Mouse (Mus musculus) G1E (cell line): ENCODE measurements at regions not wholly inside any gene's neighbourhood (a gene's known extent, or its start where the extent isn't known, plus 50 kb on each side); places are given as distances from the start of the nearest gene placed in this dataset.
"Not testable (repeated sequence)": the region's sequence is repeated elsewhere in the genome, so short reads cannot be mapped to it uniquely, and the experiment has no call there.

ENCODE experiments used
- CTCF ChIP-seq: IDR thresholded peaks from 2 replicates; pipeline ENCODE4 v1.5.1; 2012; ENCODE audit warnings: low read depth, low read length, inconsistent platforms, mixed read lengths
- GATA1 ChIP-seq: IDR thresholded peaks from 2 replicates; pipeline ENCODE4 v1.6.1; 2012; ENCODE audit warnings: borderline replicate concordance, low read length, inconsistent platforms, mixed read lengths
- POLR2AphosphoS5 ChIP-seq: IDR thresholded peaks from 2 replicates; pipeline ENCODE4 v1.6.1; 2012; ENCODE audit warnings: low read depth, low read length, inconsistent platforms; ENCODE audit not compliant: insufficient replicate concordance
- TAL1 ChIP-seq: conservative IDR thresholded peaks from 2 replicates; pipeline ENCODE4 v1.6.1; 2012; ENCODE audit warnings: low read depth, low read length, inconsistent platforms, mixed read lengths

DNA sequence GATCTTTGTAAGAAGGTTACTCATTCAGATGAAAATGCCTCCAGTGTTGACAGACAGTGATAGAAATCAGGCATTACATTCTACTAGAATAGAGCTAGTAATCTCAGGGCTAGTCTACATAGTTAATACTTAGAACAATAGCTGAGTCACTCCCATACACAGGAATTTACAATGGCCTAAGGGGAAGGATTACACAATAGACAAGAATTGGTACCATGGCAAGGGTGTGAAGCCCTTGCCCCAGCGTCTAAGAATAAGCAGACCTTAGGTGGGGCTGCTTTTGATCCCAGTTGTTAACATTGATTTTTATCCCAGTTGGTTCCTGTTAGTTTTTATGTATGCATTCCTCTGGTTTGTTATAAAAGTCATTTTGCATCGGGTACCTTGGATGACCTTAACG is 177.8 kb upstream of the Slc7a11 start:
- not testable (repeated sequence) for TF ChIP-seq CTCF, GATA1, POLR2AphosphoS5, TAL1
